27 mouse cellular contexts compared by ENCODE assay signal in the genomic region with DNA sequence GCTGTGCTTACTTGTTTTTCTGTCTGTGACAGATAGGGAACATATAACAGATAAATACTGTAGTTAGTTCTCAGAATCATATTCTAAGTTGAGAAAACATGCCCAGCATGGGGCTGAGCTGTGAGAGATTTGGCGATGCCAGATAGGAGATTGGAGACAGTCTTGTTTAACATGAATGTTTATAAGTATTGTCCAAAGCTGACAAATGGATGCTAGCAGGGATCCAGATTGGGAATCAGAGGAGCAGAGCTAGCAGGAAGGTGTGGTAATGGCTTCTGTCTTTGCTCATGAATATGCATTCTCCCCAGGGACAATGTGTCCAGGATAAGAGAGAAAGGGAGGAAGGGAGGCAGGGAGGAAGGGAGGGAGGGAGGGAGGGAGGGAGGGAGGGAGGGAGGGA.
DNase-seq lines count a peak whose midpoint lies in the region; ATAC-seq lines count a peak whose summit lies in the region.
"Had no signal": no experiment of that assay in that cellular context is flagged by ENCODE, and none has a peak within 500 bp of the region (broad histone marks: within the 10 kb centered on the region; RNA-seq: fewer than 3 reads in every experiment).

No protein-coding gene starts in this region.

- H3K4me2 ChIP-seq in hindbrain, embryonic 11.5 days (replicated peaks; ENCODE audit: low read depth, low read length) = no peak overlapping the region
- no peak overlapping the region for H3K4me2 ChIP-seq in hindbrain, embryonic 16.5 days (ENCODE audit: low read length)
- H3K4me2 ChIP-seq in neural tube, embryonic 11.5 days (ENCODE audit: low read depth) = no peak overlapping the region
- no peak overlapping the region for H3K4me2 ChIP-seq in neural tube, embryonic 15.5 days
- H3K4me2 ChIP-seq in forebrain, embryonic 15.5 days (replicated peaks) = no peak overlapping the region
- no peak overlapping the region for H3K4me2 ChIP-seq in midbrain, embryonic 16.5 days (ENCODE audit: low read length)
- no peak overlapping the region for H3K4me2 ChIP-seq in intestine, embryonic 15.5 days (replicated peaks)
- H3K4me2 ChIP-seq: embryonic facial prominence, embryonic 15.5 days; heart, embryonic 13.5 days; kidney, embryonic 15.5 days; limb, embryonic 15.5 days; lung, embryonic 15.5 days had no signal

- H3K9me3 ChIP-seq in hindbrain, embryonic 11.5 days (ENCODE audit: control insufficient read depth, low read length) = no peaks in the 10 kb centered on the region
- 0 out of 2 replicates have a peak, but pooled peaks cover 2% of the 10 kb centered on the region for H3K9me3 ChIP-seq in hindbrain, embryonic 16.5 days (ENCODE audit: control insufficient read depth, low read length)
- H3K9me3 ChIP-seq in neural tube, embryonic 11.5 days (ENCODE audit: control insufficient read depth, low read length) = no peaks in the 10 kb centered on the region
- no peaks in the 10 kb centered on the region for H3K9me3 ChIP-seq in neural tube, embryonic 15.5 days (replicated peaks)
- no peaks in the 10 kb centered on the region for H3K9me3 ChIP-seq in forebrain, embryonic 15.5 days
- H3K9me3 ChIP-seq in midbrain, embryonic 16.5 days (replicated peaks; ENCODE audit: control insufficient read depth, low read length, poor library complexity, severe bottlenecking) = 0 out of 2 replicates have a peak, but pooled peaks cover 4% of the 10 kb centered on the region
- no peaks in the 10 kb centered on the region for H3K9me3 ChIP-seq in intestine, embryonic 15.5 days
- H3K9me3 ChIP-seq: embryonic facial prominence, embryonic 15.5 days; kidney, embryonic 15.5 days; limb, embryonic 15.5 days; lung, embryonic 15.5 days had no signal

- 26% methylated on average over 1 of the region's 1 CpGs for WGBS in hindbrain, embryonic 11.5 days
- WGBS in hindbrain, embryonic 16.5 days = 3% methylated on average over 1 of the region's 1 CpGs
- 38% methylated on average over 1 of the region's 1 CpGs for WGBS in neural tube, embryonic 11.5 days
- 10% methylated on average over 1 of the region's 1 CpGs for WGBS in neural tube, embryonic 15.5 days
- 17% methylated on average over 1 of the region's 1 CpGs for WGBS in forebrain, embryonic 15.5 days
- WGBS in midbrain, embryonic 16.5 days = 12% methylated on average over 1 of the region's 1 CpGs
- 36% methylated on average over 1 of the region's 1 CpGs for WGBS in intestine, embryonic 15.5 days

- no peaks in the 10 kb centered on the region for H3K36me3 ChIP-seq in hindbrain, embryonic 11.5 days (ENCODE audit: control insufficient read depth, insufficient read depth, low read length)
- H3K36me3 ChIP-seq in hindbrain, embryonic 16.5 days (ENCODE audit: control insufficient read depth, insufficient read depth, low read length) = no peaks in the 10 kb centered on the region
- H3K36me3 ChIP-seq in neural tube, embryonic 11.5 days (ENCODE audit: control insufficient read depth, insufficient read depth, low read length) = no peaks in the 10 kb centered on the region
- H3K36me3 ChIP-seq in neural tube, embryonic 15.5 days = no peaks in the 10 kb centered on the region
- no peaks in the 10 kb centered on the region for H3K36me3 ChIP-seq in forebrain, embryonic 15.5 days
- no peaks in the 10 kb centered on the region for H3K36me3 ChIP-seq in midbrain, embryonic 16.5 days (ENCODE audit: control insufficient read depth, insufficient read depth, low read length)
- H3K36me3 ChIP-seq in intestine, embryonic 15.5 days = no peaks in the 10 kb centered on the region
- H3K36me3 ChIP-seq: embryonic facial prominence, embryonic 15.5 days; heart, embryonic 13.5 days; kidney, embryonic 15.5 days; limb, embryonic 15.5 days; lung, embryonic 15.5 days had no signal

- H3K9ac ChIP-seq in hindbrain, embryonic 11.5 days (ENCODE audit: low read depth, low read length) = no peak overlapping the region
- H3K9ac ChIP-seq in hindbrain, embryonic 16.5 days (ENCODE audit: low read depth, low read length) = no peak overlapping the region
- no peak overlapping the region for H3K9ac ChIP-seq in neural tube, embryonic 11.5 days (ENCODE audit: low read length)
- H3K9ac ChIP-seq in neural tube, embryonic 15.5 days (replicated peaks) = no peak overlapping the region
- no peak overlapping the region for H3K9ac ChIP-seq in forebrain, embryonic 15.5 days (replicated peaks)
- H3K9ac ChIP-seq in midbrain, embryonic 16.5 days (ENCODE audit: low read depth, low read length) = no peak overlapping the region
- H3K9ac ChIP-seq in intestine, embryonic 15.5 days = no peak overlapping the region
- H3K9ac ChIP-seq: embryonic facial prominence, embryonic 15.5 days; heart, embryonic 13.5 days; kidney, embryonic 15.5 days; limb, embryonic 15.5 days; liver, embryonic 14.5 days; lung, embryonic 15.5 days had no signal

- H3K4me1 ChIP-seq in hindbrain, embryonic 11.5 days (replicated peaks; ENCODE audit: control insufficient read depth, insufficient read depth, low read length) = no peaks in the 10 kb centered on the region
- H3K4me1 ChIP-seq in hindbrain, embryonic 16.5 days (ENCODE audit: control insufficient read depth, insufficient read depth, low read depth, low read length) = no peaks in the 10 kb centered on the region
- H3K4me1 ChIP-seq in neural tube, embryonic 11.5 days (ENCODE audit: control insufficient read depth, insufficient read depth, low read length) = no peaks in the 10 kb centered on the region
- H3K4me1 ChIP-seq in neural tube, embryonic 15.5 days = no peaks in the 10 kb centered on the region
- 0 out of 2 replicates have a peak, but pooled peaks cover 8% of the 10 kb centered on the region for H3K4me1 ChIP-seq in forebrain, embryonic 15.5 days
- H3K4me1 ChIP-seq in midbrain, embryonic 16.5 days (ENCODE audit: control insufficient read depth, insufficient read depth, low read length) = peaks cover 5% of the 10 kb centered on the region; the same call in 1 of the 2 replicates
- H3K4me1 ChIP-seq in intestine, embryonic 15.5 days (replicated peaks) = no peaks in the 10 kb centered on the region
- H3K4me1 ChIP-seq: embryonic facial prominence, embryonic 15.5 days; kidney, embryonic 15.5 days; lung, embryonic 15.5 days; megakaryocyte, embryonic 14.5 days had no signal

- H3K27ac ChIP-seq in hindbrain, embryonic 11.5 days (ENCODE audit: low read depth, low read length) = no peak overlapping the region
- no peak overlapping the region for H3K27ac ChIP-seq in hindbrain, embryonic 16.5 days (ENCODE audit: low read depth, low read length)
- H3K27ac ChIP-seq in neural tube, embryonic 11.5 days (ENCODE audit: low read depth, low read length) = no peak overlapping the region
- H3K27ac ChIP-seq in neural tube, embryonic 15.5 days (replicated peaks) = no peak overlapping the region
- 0 out of 2 replicates have a peak overlapping the region, but pooled peaks have one; percentile 27 for H3K27ac ChIP-seq in forebrain, embryonic 15.5 days (replicated peaks)
- H3K27ac ChIP-seq in midbrain, embryonic 16.5 days (ENCODE audit: low read length) = no peak overlapping the region
- H3K27ac ChIP-seq in intestine, embryonic 15.5 days = no peak overlapping the region
- H3K27ac ChIP-seq: embryonic facial prominence, embryonic 15.5 days; heart, adult 2 months; heart, embryonic 13.5 days; kidney, embryonic 15.5 days; limb, embryonic 15.5 days; liver, embryonic 14.5 days; lung, embryonic 15.5 days had no signal

- H3K27me3 ChIP-seq in hindbrain, embryonic 11.5 days (ENCODE audit: control insufficient read depth, insufficient read depth, low read length) = no peaks in the 10 kb centered on the region
- no peaks in the 10 kb centered on the region for H3K27me3 ChIP-seq in hindbrain, embryonic 16.5 days (replicated peaks; ENCODE audit: control insufficient read depth, insufficient read depth, low read length)
- H3K27me3 ChIP-seq in neural tube, embryonic 11.5 days (ENCODE audit: control insufficient read depth, insufficient read depth, low read length) = no peaks in the 10 kb centered on the region
- H3K27me3 ChIP-seq in neural tube, embryonic 15.5 days (replicated peaks) = no peaks in the 10 kb centered on the region
- no peaks in the 10 kb centered on the region for H3K27me3 ChIP-seq in forebrain, embryonic 15.5 days
- H3K27me3 ChIP-seq in midbrain, embryonic 16.5 days (ENCODE audit: control insufficient read depth, insufficient read depth, low read depth, low read length) = no peaks in the 10 kb centered on the region
- no peaks in the 10 kb centered on the region for H3K27me3 ChIP-seq in intestine, embryonic 15.5 days (replicated peaks)
- H3K27me3 ChIP-seq: embryonic facial prominence, embryonic 15.5 days; heart, embryonic 13.5 days; kidney, embryonic 15.5 days; limb, embryonic 15.5 days; lung, embryonic 15.5 days; megakaryocyte, embryonic 14.5 days had no signal

- DNase-seq in hindbrain, embryonic 11.5 days (ENCODE audit: low spot score) = peak; percentile 31
- DNase-seq in neural tube, embryonic 11.5 days (ENCODE audit: low spot score) = no peak
- no peak for DNase-seq in frontal cortex, postnatal 14 days (ENCODE audit: low spot score in 2 of 2)
- DNase-seq: adrenal gland, postnatal 14 days; cerebellum, adult 8-10 months; cerebellum, postnatal 36 days; gastrocnemius, postnatal 14 days; heart, adult 2 months; heart, postnatal 14 days; kidney, adult 11 months; kidney, postnatal 36 days; lung, postnatal 36 days; thymus, postnatal 25 days had no signal

- ATAC-seq in hindbrain, embryonic 11.5 days (ENCODE audit: low FRiP score) = peak; percentile 90
- ATAC-seq in hindbrain, embryonic 16.5 days = no peak
- peak; percentile 72; the same call in 1 of the 2 replicates for ATAC-seq in neural tube, embryonic 11.5 days (ENCODE audit: insufficient read depth, low FRiP score, low TSS enrichment)
- ATAC-seq in neural tube, embryonic 15.5 days (ENCODE audit: low FRiP score) = no peak
- peak; percentile 75 for ATAC-seq in forebrain, embryonic 15.5 days (replicated peaks)
- 0 out of 2 replicates have a peak, but pooled peaks have one; percentile 32 for ATAC-seq in midbrain, embryonic 16.5 days
- ATAC-seq in intestine, embryonic 15.5 days = no peak
- ATAC-seq: CD4-positive, CD25-positive, alpha-beta regulatory T cell, adult 4 months had no signal

- H3K4me3 ChIP-seq in hindbrain, embryonic 11.5 days (ENCODE audit: low read depth, low read length) = no peak overlapping the region
- no peak overlapping the region for H3K4me3 ChIP-seq in hindbrain, embryonic 16.5 days (ENCODE audit: low read length)
- H3K4me3 ChIP-seq in neural tube, embryonic 11.5 days (ENCODE audit: low read depth, low read length) = no peak overlapping the region
- H3K4me3 ChIP-seq in neural tube, embryonic 15.5 days (replicated peaks) = no peak overlapping the region
- no peak overlapping the region for H3K4me3 ChIP-seq in forebrain, embryonic 15.5 days
- H3K4me3 ChIP-seq in midbrain, embryonic 16.5 days (ENCODE audit: low read depth, low read length) = no peak overlapping the region
- H3K4me3 ChIP-seq in intestine, embryonic 15.5 days (replicated peaks) = no peak overlapping the region
- H3K4me3 ChIP-seq: embryonic facial prominence, embryonic 15.5 days; heart, adult 2 months; heart, embryonic 13.5 days; kidney, embryonic 15.5 days; limb, embryonic 15.5 days; lung, embryonic 15.5 days; megakaryocyte, embryonic 14.5 days; myocyte had no signal

Comparison
In these comparisons a context has a peak if more than half of its experiments do, and no peak if none do; other contexts are left out.
1. ATAC-seq: peak in hindbrain, embryonic 11.5 days (single experiment), neural tube, embryonic 11.5 days (single experiment), forebrain, embryonic 15.5 days (single experiment) and midbrain, embryonic 16.5 days (single experiment); none in hindbrain, embryonic 16.5 days (single experiment), neural tube, embryonic 15.5 days (single experiment) and intestine, embryonic 15.5 days (single experiment).